Mouse (Mus musculus) monocyte, adult 59 days (primary cell): ENCODE data around the gene Gm11011. TPM values are rescaled to one million over a fixed set of nuclear protein-coding genes. Genes with fewer than 3 reads are reported as not detected.

Experiments used
- total RNA-seq, 2 experiments: library from RNA; stranded (reverse); gene quantifications; one replicate each; pipeline ENCODE4 v1.2.4; 2023

Gm11011 gene
- not detected for total RNA-seq

DNA sequence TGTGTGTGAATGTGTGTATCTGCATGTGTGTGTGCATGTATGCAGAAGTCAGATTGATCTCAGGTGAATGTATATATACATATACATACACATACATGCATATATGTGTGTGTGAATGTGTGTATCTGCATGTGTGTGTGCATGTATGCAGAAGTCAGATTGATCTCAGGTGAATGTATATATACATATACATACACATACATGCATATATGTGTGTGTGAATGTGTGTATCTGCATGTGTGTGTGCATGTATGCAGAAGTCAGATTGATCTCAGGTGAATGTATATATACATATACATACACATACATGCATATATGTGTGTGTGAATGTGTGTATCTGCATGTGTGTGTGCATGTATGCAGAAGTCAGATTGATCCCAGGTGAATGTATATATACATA is at the start of gene Gm11011:
Gene Gm11011, minus strand, starts transcription at position 101 of the 400 bp plus-strand sequence.

DNA sequence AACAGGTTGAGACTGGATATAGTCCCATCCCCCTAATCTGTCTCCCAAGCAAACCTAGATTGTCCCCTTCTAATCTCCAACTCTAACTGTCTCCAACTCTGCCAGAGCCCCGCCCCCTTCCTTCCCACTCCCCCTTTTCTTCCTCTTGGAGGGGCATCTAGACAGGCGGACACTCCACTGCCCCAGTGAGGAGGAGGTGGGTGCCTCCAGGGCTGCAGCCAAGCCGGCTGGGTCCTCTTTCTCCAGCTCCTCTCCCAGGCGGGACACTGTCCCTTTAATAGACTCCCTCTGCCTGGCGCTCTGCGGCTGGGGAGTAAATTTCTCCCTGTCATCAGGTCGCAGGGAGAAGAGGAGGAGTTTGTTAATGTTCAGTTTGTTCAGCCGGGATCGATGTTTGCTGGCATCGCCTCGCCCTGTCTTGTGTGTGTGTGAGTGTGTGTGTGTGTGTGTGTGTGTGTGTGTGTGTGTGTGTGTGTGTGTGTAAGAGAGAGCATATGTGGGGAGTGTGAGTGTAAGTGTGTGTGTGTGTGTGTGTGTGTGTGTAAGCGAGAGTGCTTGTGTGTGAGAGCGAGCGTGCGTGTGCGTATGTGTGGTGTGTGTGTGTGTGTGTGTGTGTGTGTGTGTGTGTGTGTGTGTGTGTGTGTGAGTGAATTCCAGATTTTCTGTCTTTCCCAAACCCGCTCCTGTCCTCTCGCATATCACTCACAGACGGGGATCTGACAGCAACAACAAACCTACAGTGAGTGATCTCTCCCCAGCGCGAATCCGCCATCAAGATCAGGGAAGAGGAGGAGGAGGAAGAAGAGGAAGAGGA is 45.0 kb upstream of the Gm11011 start, which contains the start of gene Tshz2:
Gene Tshz2, plus strand, starts transcription at position 676 of the 814 bp plus-strand sequence.

Other genes starting within 250 kb of the Gm11011 start
- gene Tshz2, start 45.3 kb upstream of the Gm11011 start, total RNA-seq, result under 1 TPM in 1 of 2 experiments, not detected in 1; 0.12 TPM